Mouse (Mus musculus) small intestine, adult 2 months (tissue): Measurements from ENCODE around the gene Pth2. TPM values are rescaled to one million over a fixed set of nuclear protein-coding genes. Genes with fewer than 3 reads are reported as not detected.

Source experiments
- H3K27ac ChIP-seq: fragments of 200-500 bp; 2 replicates; pipeline ENCODE4 v1.5.1; 2012; ENCODE audit warnings: low read depth, low read length, control low read depth, inconsistent platforms; ENCODE audit not compliant: insufficient read depth
- H3K27me3 ChIP-seq: fragments of 200-500 bp; 2 replicates; pipeline ENCODE4 v1.6.1; 2012; ENCODE audit warnings: mild to moderate bottlenecking, moderate library complexity, low read length, inconsistent platforms; ENCODE audit not compliant: control insufficient read depth, insufficient read depth
- H3K36me3 ChIP-seq: fragments of 200-500 bp; 2 replicates; pipeline ENCODE4 v1.6.1; 2012; ENCODE audit warnings: mild to moderate bottlenecking, low read length, control low read depth, inconsistent platforms; ENCODE audit not compliant: control insufficient read depth, insufficient read depth
- H3K4me1 ChIP-seq: fragments of 200-500 bp; 2 replicates; pipeline ENCODE4 v1.6.1; 2012; ENCODE audit warnings: low read length, inconsistent platforms, mixed read lengths; ENCODE audit not compliant: control insufficient read depth, insufficient read depth, insufficient read length
- H3K4me3 ChIP-seq: fragments of 200-500 bp; 2 replicates; pipeline ENCODE4 v1.5.1; 2012; ENCODE audit warnings: low read depth, mild to moderate bottlenecking, control low read depth, inconsistent platforms, low read length, moderate library complexity
- CTCF ChIP-seq: fragments of 200-500 bp; IDR thresholded peaks from 2 replicates; pipeline ENCODE4 v1.5.1; 2012; ENCODE audit warnings: low read depth, mild to moderate bottlenecking, control low read depth, inconsistent platforms, low read length, moderate library complexity, mixed read lengths; ENCODE audit not compliant: insufficient replicate concordance, insufficient read length; ENCODE audit errors: extremely low read depth
- POLR2A ChIP-seq: fragments of 200-500 bp; IDR thresholded peaks from 2 replicates; pipeline ENCODE4 v1.6.1; 2012; ENCODE audit warnings: low read depth, mild to moderate bottlenecking, control low read depth, inconsistent platforms, low read length, moderate library complexity
- WGBS: fragments of 180-500 bp; shearing (Covaris S2); methylation state at CpG from one replicate; pipeline ENCODE4 v1.1.7; 2018; 5-methylcytosine and 5-hydroxymethylcytosine counted together
- polyA plus RNA-seq: library from polyadenylated mRNA; depleted of rRNA; stranded (reverse); fragments of >200 nt; gene quantifications from 2 replicates; pipeline ENCODE4 v1.2.3, GENCODE M21; 2012; rRNA removed

Pth2 gene
- polyA plus RNA-seq, 1 experiment = not detected

DNA sequence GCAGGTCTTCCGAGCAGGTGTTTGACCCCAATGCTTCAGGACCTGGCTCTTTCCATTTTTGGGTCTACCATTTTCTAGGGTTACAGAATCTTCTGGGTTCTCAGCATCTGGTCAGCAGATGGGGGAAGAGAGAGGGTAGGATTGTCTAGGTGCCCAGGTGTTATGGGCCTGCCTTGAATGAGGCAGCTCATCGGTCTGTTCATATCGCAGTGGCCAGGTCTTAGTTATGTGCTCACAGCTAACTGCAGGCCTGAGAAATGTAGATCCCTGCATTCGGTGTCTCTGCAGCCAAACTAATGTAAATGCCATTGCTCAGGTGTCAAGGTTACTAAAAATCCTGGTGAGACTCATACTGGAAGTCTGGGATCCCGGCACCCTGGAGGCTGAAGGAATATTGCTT lies 45.6 kb downstream of the Pth2 start:
- TF ChIP-seq POLR2A (no peak), CTCF (no peak)
- Histone ChIP-seq H3K27ac (no peak overlapping the region), H3K4me3 (no peak overlapping the region), H3K36me3 (no peaks in the 10 kb centered on the region), H3K4me1 (no peaks in the 10 kb centered on the region), H3K27me3 (no peaks in the 10 kb centered on the region)
- 82% methylated on average over 5 of the region's 5 CpGs for WGBS

DNA sequence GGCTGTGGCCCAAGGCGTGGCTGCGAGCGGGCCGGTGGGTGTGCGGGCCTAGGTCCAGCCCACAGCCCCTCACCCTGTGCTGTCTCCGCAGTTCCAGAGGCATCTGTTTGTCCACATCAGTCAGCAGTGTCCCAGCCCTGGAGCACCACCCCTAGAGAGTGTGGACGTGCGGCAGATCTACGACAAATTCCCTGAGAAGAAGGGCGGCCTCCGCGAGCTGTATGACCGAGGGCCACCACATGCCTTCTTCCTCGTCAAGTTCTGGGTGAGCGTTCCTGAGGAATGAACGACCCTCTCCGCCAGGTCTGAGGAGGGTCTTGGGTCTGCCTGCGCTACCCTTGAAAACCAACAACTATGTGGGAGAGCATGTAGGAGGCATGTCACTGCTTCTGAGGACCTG lies 47.8 kb downstream of the Pth2 start:
- H3K4me3 ChIP-seq = no peak overlapping the region
- 95% methylated on average over 18 of the region's 18 CpGs for WGBS
- no peaks in the 10 kb centered on the region for H3K27me3 ChIP-seq
- H3K4me1 ChIP-seq = 0 out of 2 replicates have a peak, but pooled peaks cover under 1% of the 10 kb centered on the region
- no peak for TF ChIP-seq POLR2A
- no peak for TF ChIP-seq CTCF
- H3K27ac ChIP-seq = no peak overlapping the region
- H3K36me3 ChIP-seq = no peaks in the 10 kb centered on the region

DNA sequence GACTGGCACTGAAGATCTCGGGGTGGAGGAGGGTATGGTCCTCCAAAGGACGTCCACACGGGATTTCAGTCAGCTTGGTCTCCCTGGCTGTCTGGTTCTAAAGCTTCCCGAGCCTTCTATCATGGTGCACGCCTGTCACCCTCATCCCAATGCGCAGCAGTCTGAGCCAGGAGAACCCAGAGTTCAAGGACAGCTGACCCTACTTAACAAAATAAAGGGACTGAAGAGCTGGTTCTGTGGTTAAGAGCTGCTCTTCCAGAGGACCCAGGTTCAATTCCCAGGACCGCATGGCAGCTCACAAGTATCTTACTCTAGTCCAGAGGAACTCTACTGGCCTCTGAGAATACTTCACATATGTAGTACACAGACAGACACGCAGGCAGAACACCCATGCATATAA lies 48.3 kb downstream of the Pth2 start:
- no peaks in the 10 kb centered on the region for H3K36me3 ChIP-seq
- 91% methylated on average over 8 of the region's 8 CpGs for WGBS
- H3K4me3 ChIP-seq = no peak overlapping the region
- no peak overlapping the region for H3K27ac ChIP-seq
- H3K27me3 ChIP-seq = no peaks in the 10 kb centered on the region
- peaks cover 5% of the 10 kb centered on the region for H3K4me1 ChIP-seq
- no peak for TF ChIP-seq POLR2A
- no peak for TF ChIP-seq CTCF

DNA sequence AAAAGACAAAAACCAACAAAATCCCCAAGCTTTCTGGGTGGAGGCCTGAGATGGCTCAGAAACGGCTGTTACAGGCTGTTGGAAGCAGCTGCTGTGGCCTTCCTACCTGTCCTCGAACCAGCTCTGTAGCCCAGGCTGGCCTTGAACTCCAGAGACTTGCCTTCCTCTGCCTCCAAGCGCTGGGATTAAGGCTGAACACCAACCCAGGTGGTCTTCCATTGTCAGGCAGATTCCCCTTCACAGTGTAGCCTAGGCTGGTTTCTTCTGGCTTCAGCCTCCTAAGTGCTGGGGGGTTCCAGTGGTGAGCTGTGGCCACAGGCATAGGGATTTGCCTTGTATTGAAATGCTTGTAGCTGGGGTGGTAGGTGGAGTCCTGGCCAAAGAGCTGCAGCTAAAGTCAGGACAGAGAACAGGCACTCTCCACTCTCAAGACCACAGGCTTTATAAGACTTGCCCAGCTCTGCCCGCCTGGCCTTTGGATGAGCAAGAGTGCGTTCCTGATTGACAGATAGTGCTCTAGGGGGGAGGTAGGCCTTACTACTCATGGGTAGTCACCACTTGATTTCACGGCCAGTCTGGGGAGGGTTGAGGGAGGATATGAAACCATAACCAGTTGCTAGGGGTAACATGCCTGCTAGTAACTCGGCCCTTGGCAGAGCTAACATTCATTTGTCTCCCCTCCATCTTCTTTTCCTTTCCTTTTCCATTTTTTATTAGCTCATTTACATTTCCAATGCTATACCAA lies 48.8 kb downstream of the Pth2 start:
- Histone ChIP-seq H3K4me1 (peaks cover 10% of the 10 kb centered on the region), H3K36me3 (no peaks in the 10 kb centered on the region), H3K27ac (no peak overlapping the region), H3K27me3 (no peaks in the 10 kb centered on the region), H3K4me3 (no peak overlapping the region)
- TF ChIP-seq CTCF (no peak), POLR2A (no peak)
- WGBS = 88% methylated on average over 7 of the region's 7 CpGs

DNA sequence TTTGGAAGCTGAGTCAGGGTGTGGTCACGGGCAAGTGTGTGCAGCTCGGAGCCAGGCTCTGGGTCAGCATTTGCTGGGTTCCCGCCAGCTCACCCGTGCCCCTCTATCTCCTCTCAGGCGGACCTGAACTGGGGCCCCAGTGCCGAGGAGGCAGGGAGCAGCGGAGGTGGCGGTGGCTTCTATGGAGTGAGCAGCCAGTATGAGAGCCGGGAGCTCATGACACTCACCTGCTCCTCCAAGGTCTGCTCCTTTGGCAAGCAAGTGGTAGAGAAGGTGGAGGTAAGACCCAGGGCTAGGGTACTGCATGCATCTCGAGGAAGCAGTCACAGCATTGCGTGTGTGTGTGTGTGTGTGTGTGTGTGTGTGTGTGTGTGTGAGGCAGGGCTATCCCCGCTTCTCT lies 50.4 kb downstream of the Pth2 start:
- H3K27me3 ChIP-seq = no peaks in the 10 kb centered on the region
- peaks cover 13% of the 10 kb centered on the region for H3K4me1 ChIP-seq
- H3K36me3 ChIP-seq = no peaks in the 10 kb centered on the region
- H3K4me3 ChIP-seq = no peak overlapping the region
- TF ChIP-seq POLR2A = no peak
- no peak for TF ChIP-seq CTCF
- WGBS = 91% methylated on average over 12 of the region's 12 CpGs
- no peak overlapping the region for H3K27ac ChIP-seq

Other genes with a start within 250 kb of the Pth2 start
- not detected in 2 replicates for gene Tsks, start 237.8 kb upstream of the Pth2 start, polyA plus RNA-seq
- 5.2 and 7.6 TPM in 2 replicates for gene Cpt1c, start 206.1 kb upstream of the Pth2 start, polyA plus RNA-seq
- gene Prmt1, start 194.4 kb upstream of the Pth2 start, polyA plus RNA-seq = 50.0 and 68.6 TPM in 2 replicates
- 52.9 and 91.0 TPM in 2 replicates for gene Irf3, start 183.3 kb upstream of the Pth2 start, polyA plus RNA-seq
- gene Bcl2l12, start 182.3 kb upstream of the Pth2 start, polyA plus RNA-seq = 10.1 and 16.3 TPM in 2 replicates
- gene Scaf1, start 164.6 kb upstream of the Pth2 start, polyA plus RNA-seq = 39.8 and 73.0 TPM in 2 replicates
- 49.3 and 67.9 TPM in 2 replicates for gene Rras, start 163.0 kb upstream of the Pth2 start, polyA plus RNA-seq
- 8.1 and 13.2 TPM in 2 replicates for gene Prr12, start 128.1 kb upstream of the Pth2 start, polyA plus RNA-seq
- 39.3 and 92.7 TPM in 2 replicates for gene Nosip, start 118.6 kb upstream of the Pth2 start, polyA plus RNA-seq
- 81.7 and 172 TPM in 2 replicates for gene Prrg2, start 118.3 kb upstream of the Pth2 start, polyA plus RNA-seq
- 40.0 and 49.9 TPM in 2 replicates for gene Rcn3, start 88.8 kb upstream of the Pth2 start, polyA plus RNA-seq
- 47.9 and 78.3 TPM in 2 replicates for gene Fcgrt, start 77.1 kb upstream of the Pth2 start, polyA plus RNA-seq
- gene Rps11, start 56.6 kb upstream of the Pth2 start, polyA plus RNA-seq = 159 and 207 TPM in 2 replicates
- gene Rpl13a, start 52.2 kb upstream of the Pth2 start, polyA plus RNA-seq = 1,193 and 1,266 TPM in 2 replicates
- gene Gm45713, start 44.8 kb upstream of the Pth2 start, polyA plus RNA-seq = 1.5 TPM in 1 of 2 replicates, not detected in the other
- gene Flt3l, start 44.6 kb upstream of the Pth2 start, polyA plus RNA-seq = 22.1 and 45.8 TPM in 2 replicates
- 25.3 and 48.5 TPM in 2 replicates for gene Pih1d1, start 26.7 kb upstream of the Pth2 start, polyA plus RNA-seq
- gene Aldh16a1, start 26.4 kb upstream of the Pth2 start, polyA plus RNA-seq = 133 and 253 TPM in 2 replicates
- gene Slc17a7, start 17.0 kb upstream of the Pth2 start, polyA plus RNA-seq = 0.03 and 0.09 TPM in 2 replicates
- not detected in 2 replicates for gene Gfy, start 1.4 kb upstream of the Pth2 start, polyA plus RNA-seq
- not detected in 2 replicates for gene Ccdc155, start 23.9 kb downstream of the Pth2 start, polyA plus RNA-seq
- 0.24 and 0.84 TPM in 2 replicates for gene Dkkl1, start 31.2 kb downstream of the Pth2 start, polyA plus RNA-seq
- 8.0 and 32.2 TPM in 2 replicates for gene Tead2, start 34.8 kb downstream of the Pth2 start, polyA plus RNA-seq
- 33.4 and 63.6 TPM in 2 replicates for gene Cd37, start 58.1 kb downstream of the Pth2 start, polyA plus RNA-seq
- gene Slc6a16, start 60.1 kb downstream of the Pth2 start, polyA plus RNA-seq = not detected in 2 replicates
- not detected in 2 replicates for gene Slc6a21, start 96.5 kb downstream of the Pth2 start, polyA plus RNA-seq
- 101 and 257 TPM in 2 replicates for gene Trpm4, start 152.8 kb downstream of the Pth2 start, polyA plus RNA-seq
- gene Hrc, start 154.3 kb downstream of the Pth2 start, polyA plus RNA-seq = 0.14 and 0.46 TPM in 2 replicates
- 15.4 and 63.9 TPM in 2 replicates for gene Ppfia3, start 186.0 kb downstream of the Pth2 start, polyA plus RNA-seq
- gene Lin7b, start 189.6 kb downstream of the Pth2 start, polyA plus RNA-seq = 2.9 and 4.0 TPM in 2 replicates
- gene Snrnp70, start 214.7 kb downstream of the Pth2 start, polyA plus RNA-seq = 73.2 and 122 TPM in 2 replicates
- 0.04 TPM in 1 of 2 replicates, not detected in the other for gene Kcna7, start 224.7 kb downstream of the Pth2 start, polyA plus RNA-seq
- 0.13 and 0.28 TPM in 2 replicates for gene Ntf5, start 232.7 kb downstream of the Pth2 start, polyA plus RNA-seq
- 0.66 TPM in 1 of 2 replicates, not detected in the other for gene Lhb, start 239.8 kb downstream of the Pth2 start, polyA plus RNA-seq